Mouse (Mus musculus): ENCODE measurements around the gene Fkbp8. TPM values are rescaled to one million over a fixed set of nuclear protein-coding genes. Genes with fewer than 3 reads are reported as not detected.

Gene Fkbp8
- total and polyA plus RNA-seq, 3 experiments, result 176 to 266 (median 178) TPM

DNA sequence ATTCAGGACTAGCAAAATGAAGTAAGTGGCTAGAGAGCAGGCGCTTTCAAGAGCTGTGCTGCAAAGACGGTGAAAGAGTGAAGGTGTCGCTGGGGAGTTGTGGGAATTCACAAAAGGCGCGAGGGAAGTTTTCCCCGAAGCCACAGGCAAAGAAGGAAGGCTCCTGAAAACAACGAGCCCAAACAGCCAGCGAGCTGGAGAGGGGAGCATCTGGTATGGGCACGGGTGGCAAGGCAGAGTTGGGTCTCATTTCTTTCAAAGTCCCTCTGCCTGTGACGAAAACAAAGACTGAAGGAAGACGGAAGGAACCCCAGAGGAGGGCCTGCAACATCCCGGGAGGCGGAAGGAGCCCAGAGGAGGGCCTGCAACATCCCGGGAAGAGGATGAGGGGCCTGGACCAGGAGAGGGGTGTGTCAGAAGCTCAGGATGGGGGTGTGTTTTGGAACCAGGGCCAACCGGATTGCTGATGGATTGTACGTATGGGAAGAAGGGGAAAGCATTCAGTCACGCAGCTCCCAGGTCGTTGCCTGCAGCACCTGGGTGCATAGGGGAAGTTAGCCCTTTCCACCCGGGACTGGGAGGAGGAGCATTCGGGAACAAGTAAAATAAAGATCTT is 36.5 kb upstream of the Fkbp8 start:
- TF ChIP-seq ZKSCAN1 (IDR thresholded peaks at IDR 0.05; ENCODE audit: borderline replicate concordance, low read depth, low read length), result no peak
- TF ChIP-seq ZMIZ1 (IDR thresholded peaks at IDR 0.05; ENCODE audit: low read depth, low read length), result no peak
- no peak for TF ChIP-seq NELFE (IDR thresholded peaks at IDR 0.05; ENCODE audit: low read depth, low read length)
- no peak for TF ChIP-seq NRF1 (IDR thresholded peaks at IDR 0.05; ENCODE audit: low read depth, low read length)
- no peak for TF ChIP-seq USF1 (IDR thresholded peaks at IDR 0.05; ENCODE audit: low read depth, low read length)
- TF ChIP-seq JUN (IDR thresholded peaks at IDR 0.05; ENCODE audit: insufficient read depth, low read depth, low read length), result no peak
- no peak for TF ChIP-seq MEF2A (IDR thresholded peaks at IDR 0.05; ENCODE audit: borderline replicate concordance, low read depth, low read length)
- TF ChIP-seq POLR2AphosphoS2 (IDR thresholded peaks at IDR 0.05; ENCODE audit: low read depth, low read length), result no peak
- TF ChIP-seq JUND (conservative IDR thresholded peaks at IDR 0.05; ENCODE audit: low read depth, low read length), result no peak
- no peak for TF ChIP-seq CHD2 (IDR thresholded peaks at IDR 0.05; ENCODE audit: low read length)
- TF ChIP-seq ZNF384 (IDR thresholded peaks at IDR 0.05; ENCODE audit: low read depth, low read length), result no peak
- TF ChIP-seq CTCF (conservative IDR thresholded peaks at IDR 0.05 in 1 of 2, IDR thresholded peaks at IDR 0.05 in 1 of 2; ENCODE audit: low read depth in 2 of 2, low read length in 2 of 2), result no peak
- no peak for TF ChIP-seq UBTF (IDR thresholded peaks at IDR 0.05; ENCODE audit: low read depth, low read length)
- TF ChIP-seq PAX5 (IDR thresholded peaks at IDR 0.05; ENCODE audit: low read length), result no peak
- TF ChIP-seq CHD1 (IDR thresholded peaks at IDR 0.05; ENCODE audit: low read depth, low read length), result no peak
- TF ChIP-seq MXI1 (IDR thresholded peaks at IDR 0.05; ENCODE audit: low read depth, low read length), result no peak
- no peak for TF ChIP-seq HCFC1 (IDR thresholded peaks at IDR 0.05; ENCODE audit: low read depth, low read length)
- TF ChIP-seq BHLHE40 (IDR thresholded peaks at IDR 0.05; ENCODE audit: low read depth, low read length), result no peak
- no peak for TF ChIP-seq SMC3 (IDR thresholded peaks at IDR 0.05; ENCODE audit: low read depth, low read length)
- TF ChIP-seq MYC (IDR thresholded peaks at IDR 0.05; ENCODE audit: low read depth, low read length), result no peak
- DNase-seq (ENCODE audit: extremely low read depth), result no peak
- dilution Hi-C loops (cut with MboI; ENCODE audit: extremely low pct_ligation_motif_present, extremely low pct_unique_long_range_greater_than_20kb, low sequenced_read_pairs), result no loop called here
- no peaks in the 10 kb centered on the region for H3K79me2 ChIP-seq (replicated peaks; ENCODE audit: control insufficient read depth, extremely low read depth, insufficient read depth, poor library complexity, severe bottlenecking)
- H3K4me2 ChIP-seq (ENCODE audit: insufficient read depth, low read depth, poor library complexity, severe bottlenecking), result no peak overlapping the region
- H3K9me3 ChIP-seq (replicated peaks; ENCODE audit: low read length), result no peaks in the 10 kb centered on the region
- no peak overlapping the region for H3K9ac ChIP-seq (ENCODE audit: insufficient read depth, low read depth)
- H3K4me1 ChIP-seq (ENCODE audit: control insufficient read depth in 1 of 2, insufficient read depth in 2 of 2), result peaks cover 10 to 25% of the 10 kb centered on the region in 2 experiments
- H3K27ac ChIP-seq (ENCODE audit: insufficient read depth, low read depth), result no peak overlapping the region
- H3K27me3 ChIP-seq (replicated peaks), result peaks cover 96% of the 10 kb centered on the region
- in situ Hi-C loops (cut with MboI; ENCODE audit: low pct_ligation_motif_present, low pct_unique_long_range_greater_than_20kb, low sequenced_read_pairs), result no loop called here
- H3K36me3 ChIP-seq (replicated peaks in 1 of 2; ENCODE audit: control insufficient read depth in 1 of 2, insufficient read depth in 1 of 2, low read length in 1 of 2), result no peaks in the 10 kb centered on the region
- H3K4me3 ChIP-seq (replicated peaks in 1 of 3; ENCODE audit: low read depth in 2 of 3, low read length in 2 of 3, poor library complexity in 1 of 3), result no peak overlapping the region
